Mouse (Mus musculus) CH12.LX (cell line): ENCODE results near the gene Rps6ka5. TPM values are rescaled to one million over a fixed set of nuclear protein-coding genes. Genes with fewer than 3 reads are reported as not detected.

ENCODE experiments used
- DNase-seq: peaks from one replicate; pipeline ENCODE4 v3.0.0-alpha.2; 2013; ENCODE audit errors: extremely low read depth
- H3K27ac ChIP-seq: 2 replicates; pipeline ENCODE4 v1.5.1; 2012; ENCODE audit warnings: low read depth, mild to moderate bottlenecking, control low read depth, moderate library complexity; ENCODE audit not compliant: insufficient read depth
- H3K27me3 ChIP-seq: replicated peaks from 2 replicates; pipeline ENCODE3; 2012; ENCODE audit warnings: inconsistent platforms
- H3K36me3 ChIP-seq, 2 experiments: replicated peaks in 1 of 2; 2 replicates each; pipeline versions ENCODE3 to v1.6.1; 2012; ENCODE audit warnings: inconsistent platforms in 1 of 2, low read length in 1 of 2, mild to moderate bottlenecking in 1 of 2, mixed read lengths in 1 of 2, moderate library complexity in 1 of 2; ENCODE audit not compliant: control insufficient read depth in 1 of 2, insufficient read depth in 1 of 2
- H3K4me1 ChIP-seq, 2 experiments: 2 replicates each; pipeline ENCODE4 v1.6.1; 2012; ENCODE audit warnings: inconsistent platforms in 1 of 2, moderate library complexity in 1 of 2; ENCODE audit not compliant: insufficient read depth in 2 of 2, control insufficient read depth in 1 of 2
- H3K4me2 ChIP-seq: 2 replicates; pipeline ENCODE4 v1.6.1; 2012; ENCODE audit warnings: low read depth, mild to moderate bottlenecking, control low read depth; ENCODE audit not compliant: poor library complexity, insufficient read depth, severe bottlenecking
- H3K4me3 ChIP-seq, 3 experiments: fragments of 150-350 bp in 1 of 3; sonication (generic) in 1 of 3; replicated peaks in 1 of 3; 2 replicates each; pipeline versions ENCODE3 to v1.5.1; 2011 to 2012; ENCODE audit warnings: low read depth in 2 of 3, low read length in 2 of 3, mild to moderate bottlenecking in 2 of 3, moderate library complexity in 2 of 3, control low read depth in 1 of 3, improper control_type of control experiment in 1 of 3, inconsistent platforms in 1 of 3, mixed read lengths in 1 of 3; ENCODE audit not compliant: poor library complexity in 1 of 3
- H3K79me2 ChIP-seq: replicated peaks from 2 replicates; pipeline ENCODE4 v1.6.1; 2012; ENCODE audit warnings: mild to moderate bottlenecking, moderate library complexity; ENCODE audit not compliant: control insufficient read depth, poor library complexity, insufficient read depth, severe bottlenecking; ENCODE audit errors: extremely low read depth
- H3K9ac ChIP-seq: 2 replicates; pipeline ENCODE4 v1.6.1; 2012; ENCODE audit warnings: low read depth, mild to moderate bottlenecking, control low read depth, moderate library complexity; ENCODE audit not compliant: insufficient read depth
- H3K9me3 ChIP-seq: replicated peaks from 2 replicates; pipeline ENCODE3; 2012; ENCODE audit warnings: low read length, inconsistent platforms, mixed read lengths
- CTCF ChIP-seq, 2 experiments: IDR thresholded peaks in 1 of 2; conservative IDR thresholded peaks in 1 of 2; 2 replicates each; pipeline ENCODE4 v1.5.1; 2011 to 2012; ENCODE audit warnings: low read depth in 2 of 2, low read length in 2 of 2, improper control_type of control experiment in 1 of 2, inconsistent platforms in 1 of 2, mild to moderate bottlenecking in 1 of 2, moderate library complexity in 1 of 2
- E2F4 ChIP-seq: IDR thresholded peaks from 2 replicates; pipeline ENCODE4 v1.6.1; 2011; ENCODE audit warnings: low read depth, low read length, improper control_type of control experiment; ENCODE audit not compliant: insufficient replicate concordance
- EP300 ChIP-seq: IDR thresholded peaks from 2 replicates; pipeline ENCODE4 v1.6.1; 2011; ENCODE audit warnings: low read length, improper control_type of control experiment
- ETS1 ChIP-seq: conservative IDR thresholded peaks from 2 replicates; pipeline ENCODE4 v1.6.1; 2012; ENCODE audit warnings: low read depth, mild to moderate bottlenecking, inconsistent platforms, low read length, improper control_type of control experiment, moderate library complexity
- HCFC1 ChIP-seq: IDR thresholded peaks from 2 replicates; pipeline ENCODE4 v1.6.1; 2012; ENCODE audit warnings: low read depth, mild to moderate bottlenecking, inconsistent platforms, low read length, improper control_type of control experiment
- JUND ChIP-seq: conservative IDR thresholded peaks from 2 replicates; pipeline ENCODE4 v1.6.1; 2011; ENCODE audit warnings: low read depth, low read length, improper control_type of control experiment
- MAFK ChIP-seq: IDR thresholded peaks from 2 replicates; pipeline ENCODE4 v1.6.1; 2011; ENCODE audit warnings: low read length, improper control_type of control experiment; ENCODE audit not compliant: insufficient replicate concordance
- MAZ ChIP-seq: IDR thresholded peaks from 2 replicates; pipeline ENCODE4 v1.6.1; 2012; ENCODE audit warnings: low read depth, mild to moderate bottlenecking, inconsistent platforms, low read length, improper control_type of control experiment, moderate library complexity
- MXI1 ChIP-seq: IDR thresholded peaks from 2 replicates; pipeline ENCODE4 v1.6.1; 2011; ENCODE audit warnings: mild to moderate bottlenecking, low read depth, low read length, improper control_type of control experiment
- MYC ChIP-seq: IDR thresholded peaks from 2 replicates; pipeline ENCODE4 v1.6.1; 2011; ENCODE audit warnings: low read depth, mild to moderate bottlenecking, improper control_type of control experiment, low read length
- PAX5 ChIP-seq: IDR thresholded peaks from 2 replicates; pipeline ENCODE4 v1.6.1; 2012; ENCODE audit warnings: low read length, inconsistent platforms, mixed read lengths
- POLR2A ChIP-seq: IDR thresholded peaks from 2 replicates; pipeline ENCODE4 v1.6.1; 2011; ENCODE audit warnings: low read depth, mild to moderate bottlenecking, improper control_type of control experiment, low read length
- RAD21 ChIP-seq: IDR thresholded peaks from 2 replicates; pipeline ENCODE4 v1.6.1; 2011; ENCODE audit warnings: low read depth, mild to moderate bottlenecking, low read length, improper control_type of control experiment, moderate library complexity
- TBP ChIP-seq: conservative IDR thresholded peaks from 2 replicates; pipeline ENCODE4 v1.6.1; 2011; ENCODE audit warnings: low read depth, low read length, improper control_type of control experiment
- ZKSCAN1 ChIP-seq: IDR thresholded peaks from 2 replicates; pipeline ENCODE4 v1.6.1; 2012; ENCODE audit warnings: low read depth, inconsistent platforms, low read length, improper control_type of control experiment, borderline replicate concordance
- dilution Hi-C: fragments of 300-500 bp; cut with MboI; formaldehyde crosslinking; loops from 2 replicates; pipeline ENCODE4 v1.14.3; 2020; ENCODE audit warnings: low sequenced_read_pairs; ENCODE audit not compliant: extremely low pct_unique_long_range_greater_than_20kb, extremely low pct_ligation_motif_present
- in situ Hi-C: fragments of 300-500 bp; cut with MboI; formaldehyde crosslinking; loops from 3 replicates; pipeline ENCODE4 v1.14.3; 2019; ENCODE audit warnings: low sequenced_read_pairs, low pct_ligation_motif_present, low pct_unique_long_range_greater_than_20kb, mixed read lengths
- polyA plus RNA-seq: library from polyadenylated mRNA; unstranded; fragments of >175 nt; gene quantifications from 2 replicates; pipeline ENCODE4 v1.2.1, GENCODE M21; 2012; ENCODE audit warnings: low read depth; ENCODE audit not compliant: insufficient read length
- total RNA-seq, 2 experiments: library from RNA; depleted of rRNA; stranded (reverse); fragments of 300-350 nt in 1 of 2; fragments of >200 nt in 1 of 2; gene quantifications; 2 replicates each; pipeline ENCODE4 v1.2.3; 2012 to 2014

The Rps6ka5 gene
- total and polyA plus RNA-seq, 3 experiments = 2.9 to 6.2 (median 4.8) TPM

GRCm38 (mm10) chr12:100655972-100656371, 70.8 kb downstream of the Rps6ka5 start:
- Histone ChIP-seq H3K79me2 (no peaks in the 10 kb centered on the region), H3K4me2 (no peak overlapping the region), H3K27me3 (no peaks in the 10 kb centered on the region), H3K27ac (no peak overlapping the region), H3K4me3 (no peak overlapping the region), H3K4me1 (peaks cover 0 to 22% of the 10 kb centered on the region in 2 experiments; a peak in 2 of 4 replicates), H3K9me3 (no peaks in the 10 kb centered on the region), H3K36me3 (peaks cover 0 to 8% of the 10 kb centered on the region in 2 experiments), H3K9ac (no peak overlapping the region)
- no peak for DNase-seq
- TF ChIP-seq MAFK (no peak), MAZ (no peak), ETS1 (no peak), CTCF (conservative IDR thresholded peaks at IDR 0.05 in 1 of 2, IDR thresholded peaks at IDR 0.05 in 1 of 2; ENCODE audit: low read depth in 2 of 2, low read length in 2 of 2) (no peak), RAD21 (no peak), TBP (no peak)
- in situ Hi-C loops = no loop called here
- dilution Hi-C loops = no loop called here

- dilution Hi-C loops = no loop called here
Observed at GRCm38 (mm10) chr12:100641936-100642335, 84.8 kb downstream of the Rps6ka5 start.

GRCm38 (mm10) chr12:100640726-100641125, 86.1 kb downstream of the Rps6ka5 start:
- in situ Hi-C loops (loop anchor here (10.0 kb wide), 1 partner anchor 204 kb away; no protein-coding TSS in a partner anchor), dilution Hi-C loops (no loop called here)
- no peak overlapping the region for H3K27ac ChIP-seq
- TF ChIP-seq CTCF (conservative IDR thresholded peaks at IDR 0.05 in 1 of 2, IDR thresholded peaks at IDR 0.05 in 1 of 2; ENCODE audit: low read depth in 2 of 2, low read length in 2 of 2) = no peak
- TF ChIP-seq PAX5 = no peak
- TF ChIP-seq ZKSCAN1 = no peak
- TF ChIP-seq MAFK = no peak
- no peak for TF ChIP-seq HCFC1
- TF ChIP-seq JUND = no peak
- TF ChIP-seq EP300 = no peak
- no peak for TF ChIP-seq POLR2A
- TF ChIP-seq MYC = no peak
- TF ChIP-seq MXI1 = no peak
- peaks cover 0 to 17% of the 10 kb centered on the region in 2 experiments; a peak in 1 of 4 replicates for H3K4me1 ChIP-seq
- DNase-seq = no peak
- H3K36me3 ChIP-seq = peaks cover 0 to 2% of the 10 kb centered on the region in 2 experiments
- no peaks in the 10 kb centered on the region for H3K79me2 ChIP-seq
- H3K9ac ChIP-seq = no peak overlapping the region
- no peak overlapping the region for H3K4me3 ChIP-seq
- no peaks in the 10 kb centered on the region for H3K27me3 ChIP-seq
- no peak overlapping the region for H3K4me2 ChIP-seq
- H3K9me3 ChIP-seq = no peaks in the 10 kb centered on the region

More at GRCm38 (mm10) chr12:100641936-100642335, 84.8 kb downstream of the Rps6ka5 start:
- Histone ChIP-seq H3K4me2 (no peak overlapping the region), H3K4me3 (no peak overlapping the region), H3K27me3 (no peaks in the 10 kb centered on the region), H3K9ac (no peak overlapping the region), H3K4me1 (peaks cover 0 to 9% of the 10 kb centered on the region in 2 experiments; a peak in 1 of 4 replicates), H3K9me3 (no peaks in the 10 kb centered on the region), H3K27ac (no peak overlapping the region), H3K79me2 (no peaks in the 10 kb centered on the region), H3K36me3 (peaks cover 0 to 2% of the 10 kb centered on the region in 2 experiments)
- TF ChIP-seq E2F4 = no peak
- DNase-seq = no peak
- in situ Hi-C loops = loop anchor here (10.0 kb wide), 1 partner anchor 203 kb away; no protein-coding TSS in a partner anchor
